Mouse (Mus musculus) heart, postnatal 0 days (tissue): ENCODE results near the gene Celf6. TPM values are rescaled to one million over a fixed set of nuclear protein-coding genes. Genes with fewer than 3 reads are reported as not detected.
A peak's percentile ranks its signal among the peaks of the same experiment; 100 is the strongest.

Experiments used
- ATAC-seq: fragments of 200-750 bp; cut with Nextera tagmentation; 2 replicates; pipeline ENCODE4 v1.8.0; 2017; ENCODE audit warnings: low read depth, moderate number of reproducible peaks, moderate library complexity; ENCODE audit not compliant: insufficient read depth
- DNase-seq: peaks from one replicate; pipeline ENCODE4 v3.0.0-alpha.2; 2016; ENCODE audit warnings: low spot score
- H3K27ac ChIP-seq: fragments of 300-500 bp; sonication (generic); 2 replicates; pipeline ENCODE4 v1.5.1; 2014; ENCODE audit warnings: low read depth, mild to moderate bottlenecking
- H3K27me3 ChIP-seq: fragments of 300-500 bp; sonication (generic); 2 replicates; pipeline ENCODE4 v1.6.1; 2014; ENCODE audit warnings: low read length, mixed read lengths; ENCODE audit not compliant: control insufficient read depth, insufficient read depth
- H3K36me3 ChIP-seq: fragments of 300-500 bp; sonication (generic); replicated peaks from 2 replicates; pipeline ENCODE4 v1.6.1; 2014; ENCODE audit warnings: low read length, mixed read lengths; ENCODE audit not compliant: control insufficient read depth, insufficient read depth
- H3K4me1 ChIP-seq: fragments of 300-500 bp; sonication (generic); 2 replicates; pipeline ENCODE4 v1.6.1; 2014; ENCODE audit warnings: antibody characterized with exemption; ENCODE audit not compliant: control insufficient read depth, insufficient read depth
- H3K4me2 ChIP-seq: fragments of 300-500 bp; sonication (generic); 2 replicates; pipeline ENCODE4 v1.6.1; 2014; ENCODE audit warnings: low read depth, mild to moderate bottlenecking, low read length, moderate library complexity
- H3K4me3 ChIP-seq: fragments of 300-500 bp; sonication (generic); 2 replicates; pipeline ENCODE4 v1.5.1; 2014; ENCODE audit warnings: low read depth, low read length
- H3K9ac ChIP-seq: fragments of 300-500 bp; sonication (generic); replicated peaks from 2 replicates; pipeline ENCODE4 v1.6.1; 2014; ENCODE audit warnings: low read depth, low read length, mixed read lengths
- H3K9me3 ChIP-seq: fragments of 300-500 bp; sonication (generic); replicated peaks from 2 replicates; pipeline ENCODE4 v1.6.1; 2016; ENCODE audit warnings: low read length; ENCODE audit not compliant: control insufficient read depth
- CTCF ChIP-seq: IDR thresholded peaks from 2 replicates; pipeline ENCODE4 v1.5.1; 2016; ENCODE audit warnings: antibody characterized with exemption, control low read depth, low read depth
- EP300 ChIP-seq: IDR thresholded peaks from 2 replicates; pipeline ENCODE4 v1.6.1; 2016; ENCODE audit warnings: antibody characterized with exemption, low read depth
- WGBS: fragments of 180-500 bp; shearing (Covaris S2); extraction: QIAGEN DNeasy Blood & Tissue Kit; methylation state at CpG from one replicate; pipeline ENCODE4 v1.1.7; 2014; 5-methylcytosine and 5-hydroxymethylcytosine counted together
- polyA plus RNA-seq: library from polyadenylated mRNA; unstranded; fragments of >200 nt; fragmentation: Nextera tagmentation; extraction: Ambion mirVana; gene quantifications from 2 replicates; pipeline ENCODE4 v1.2.1, GENCODE M21; 2015
- total RNA-seq: library from RNA; depleted of rRNA; stranded (reverse); fragments of >200 nt; gene quantifications from 2 replicates; pipeline ENCODE4 v1.2.3, GENCODE M21; 2014; ENCODE audit warnings: low replicate concordance; rRNA removed

The Celf6 gene
- total and polyA plus RNA-seq, 2 experiments from 2014 or later, result not detected

- peak within 1 kb of the TSS; percentile 98 for H3K27ac ChIP-seq
- TF ChIP-seq EP300 (peak; percentile 75; the same call in 1 of the 2 replicates), CTCF (peak; percentile 32)
- peaks cover 30% of the 10 kb centered on the region for H3K4me1 ChIP-seq
- H3K36me3 ChIP-seq, result peaks cover 4% of the 10 kb centered on the region; the same call in 1 of the 2 replicates
- ATAC-seq, result peak; percentile 89
- H3K27me3 ChIP-seq, result no peaks in the 10 kb centered on the region
- peak within 1 kb of the TSS; percentile 90 for H3K4me3 ChIP-seq
- WGBS, result under 1% methylated on average over 46 of the region's 46 CpGs
- peak within 1 kb of the TSS; percentile 75 for H3K9ac ChIP-seq
- peak; percentile 97 for DNase-seq
- H3K9me3 ChIP-seq, result no peaks in the 10 kb centered on the region
- H3K4me2 ChIP-seq, result peak within 1 kb of the TSS; percentile 63
These were observed 78.4 kb downstream of the Celf6 start, which contains the start of gene Pkm for GRCm38 (mm10) chr9:59655958-59656634. Gene Pkm (plus strand): TSS chr9:59656368.

Other genes with a start within 250 kb of the Celf6 start
- gene Bbs4, start 224.4 kb upstream of the Celf6 start, total RNA-seq, result 1.7 and 3.1 TPM in 2 replicates
- gene Bbs4, start 224.4 kb upstream of the Celf6 start, polyA plus RNA-seq, result 5.1 TPM in 2 replicates
- 31.9 and 70.4 TPM in 2 replicates for gene Arih1, start 91.3 kb upstream of the Celf6 start, total RNA-seq
- 7.8 and 7.9 TPM in 2 replicates for gene Arih1, start 91.3 kb upstream of the Celf6 start, polyA plus RNA-seq
- 74.4 and 90.9 TPM in 2 replicates for gene Hexa, start 38.4 kb upstream of the Celf6 start, total RNA-seq
- 42.2 and 48.9 TPM in 2 replicates for gene Hexa, start 38.4 kb upstream of the Celf6 start, polyA plus RNA-seq
- gene Tmem202, start 38.1 kb upstream of the Celf6 start, total RNA-seq, result not detected in 2 replicates
- 0.47 and 0.63 TPM in 2 replicates for gene Tmem202, start 38.1 kb upstream of the Celf6 start, polyA plus RNA-seq
- gene Parp6, start 39.4 kb downstream of the Celf6 start, total RNA-seq, result 22.5 and 32.7 TPM in 2 replicates
- gene Parp6, start 39.4 kb downstream of the Celf6 start, polyA plus RNA-seq, result 13.7 and 14.4 TPM in 2 replicates
- 1,588 and 1,940 TPM in 2 replicates for gene Pkm, start 78.5 kb downstream of the Celf6 start, total RNA-seq
- 1,219 and 1,312 TPM in 2 replicates for gene Pkm, start 78.5 kb downstream of the Celf6 start, polyA plus RNA-seq
- gene Gramd2, start 102.2 kb downstream of the Celf6 start, total RNA-seq, result not detected in 2 replicates
- gene Gramd2, start 102.2 kb downstream of the Celf6 start, polyA plus RNA-seq, result 0.15 and 0.16 TPM in 2 replicates
- gene Senp8, start 172.8 kb downstream of the Celf6 start, total RNA-seq, result 5.2 and 26.7 TPM in 2 replicates
- 8.7 and 9.6 TPM in 2 replicates for gene Senp8, start 172.8 kb downstream of the Celf6 start, polyA plus RNA-seq
- gene Myo9a, start 173.0 kb downstream of the Celf6 start, total RNA-seq, result 12.2 and 13.0 TPM in 2 replicates
- 4.3 and 4.5 TPM in 2 replicates for gene Myo9a, start 173.0 kb downstream of the Celf6 start, polyA plus RNA-seq